Mouse (Mus musculus) embryo, embryonic 11.5 days (tissue): ENCODE results near the gene Cpn1.

ENCODE experiments used
- DNase-seq: peaks from one replicate; pipeline ENCODE4 v3.0.0-alpha.2; 2012; ENCODE audit warnings: low read depth, low spot score

The Cpn1 gene

DNA sequence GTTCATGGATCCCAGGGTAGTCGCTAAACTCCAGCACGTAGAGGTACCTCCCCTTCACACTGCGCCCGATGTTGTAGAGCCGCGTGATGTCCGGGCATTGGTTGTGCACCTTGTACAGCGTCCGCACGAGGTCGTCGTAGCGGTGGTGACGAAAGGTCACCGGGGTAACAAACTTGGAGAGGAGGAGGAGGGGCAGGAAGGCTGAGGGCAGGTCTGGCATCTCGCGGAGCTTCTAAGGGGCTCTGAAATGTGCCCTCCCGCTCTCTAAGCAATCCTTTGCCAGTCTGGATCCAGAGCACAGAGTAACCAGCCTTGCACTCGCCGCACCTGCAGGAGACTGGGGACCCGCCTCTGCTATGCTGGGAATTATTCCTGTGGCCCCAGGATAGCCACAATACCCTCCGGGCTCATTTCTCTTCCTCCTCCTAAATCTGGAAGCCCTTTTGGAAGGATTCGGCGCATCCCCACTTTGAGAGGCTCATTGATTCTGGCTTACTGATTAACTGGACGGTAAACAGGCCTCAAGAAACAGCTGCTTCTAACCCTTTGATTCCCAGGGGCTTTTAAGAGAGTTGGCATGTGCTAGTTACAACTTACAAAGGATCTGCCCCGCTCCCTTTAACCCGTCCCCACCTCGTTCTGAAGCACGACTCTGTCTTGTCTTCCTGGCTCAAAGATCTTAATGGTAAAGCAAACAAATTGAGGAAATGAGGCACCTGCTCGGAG, at the start of gene Cpn1:
Cpn1 (minus strand) TSS at position 488 of the 726 bp plus-strand sequence.
- DNase-seq: no peak

- DNase-seq: no peak
These were observed 47.0 kb upstream of the Cpn1 start for GRCm38 (mm10) chr19:44033396-44033795.

- no peak for DNase-seq
These were observed 45.8 kb upstream of the Cpn1 start for GRCm38 (mm10) chr19:44032046-44032744.

DNA sequence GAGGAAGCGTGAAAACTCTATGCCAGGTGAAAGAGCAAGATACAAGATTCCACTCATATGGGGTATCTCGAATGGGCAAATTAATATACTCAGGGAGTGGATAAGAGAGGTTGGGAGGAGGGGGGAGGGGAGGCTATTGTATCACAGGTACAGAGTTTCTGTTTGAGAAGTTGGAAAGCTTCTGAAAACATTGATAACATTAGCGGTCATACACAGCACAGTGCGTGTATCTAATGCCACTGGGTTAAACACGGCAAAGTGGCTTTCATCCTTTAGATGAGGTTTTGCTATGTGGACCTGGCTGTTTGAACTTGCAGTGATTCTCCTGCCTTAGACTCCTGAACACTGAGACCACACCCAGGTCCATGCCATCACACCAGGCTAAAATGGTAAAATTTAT, 43.7 kb upstream of the Cpn1 start:
- no peak for DNase-seq

DNA sequence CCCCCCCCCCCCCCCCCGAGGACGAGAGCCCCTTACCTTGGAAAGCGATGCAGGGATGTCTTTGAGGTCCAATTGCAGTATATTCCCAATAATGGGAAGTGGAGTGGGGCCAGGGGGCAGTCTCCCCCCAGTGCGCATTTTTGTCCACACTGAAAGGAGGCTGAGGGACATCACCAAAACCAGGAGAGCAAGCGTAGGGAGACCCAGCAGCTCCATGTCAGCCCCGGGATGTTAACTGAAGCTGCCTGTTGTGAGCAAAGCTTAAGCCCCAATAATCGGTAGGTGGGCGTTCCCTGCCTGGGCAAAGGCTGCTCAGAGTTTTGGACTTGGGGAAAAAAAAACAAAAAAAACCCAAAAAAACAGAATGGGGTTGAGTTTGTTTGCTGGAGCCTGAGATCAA, 42.6 kb upstream of the Cpn1 start, which contains the start of gene Cyp2c23:
Cyp2c23 (minus strand) TSS at position 237 of the 400 bp plus-strand sequence.
- no peak for DNase-seq

GRCm38 (mm10) chr19:44026956-44027530, 40.7 kb upstream of the Cpn1 start:
- DNase-seq: no peak

DNA sequence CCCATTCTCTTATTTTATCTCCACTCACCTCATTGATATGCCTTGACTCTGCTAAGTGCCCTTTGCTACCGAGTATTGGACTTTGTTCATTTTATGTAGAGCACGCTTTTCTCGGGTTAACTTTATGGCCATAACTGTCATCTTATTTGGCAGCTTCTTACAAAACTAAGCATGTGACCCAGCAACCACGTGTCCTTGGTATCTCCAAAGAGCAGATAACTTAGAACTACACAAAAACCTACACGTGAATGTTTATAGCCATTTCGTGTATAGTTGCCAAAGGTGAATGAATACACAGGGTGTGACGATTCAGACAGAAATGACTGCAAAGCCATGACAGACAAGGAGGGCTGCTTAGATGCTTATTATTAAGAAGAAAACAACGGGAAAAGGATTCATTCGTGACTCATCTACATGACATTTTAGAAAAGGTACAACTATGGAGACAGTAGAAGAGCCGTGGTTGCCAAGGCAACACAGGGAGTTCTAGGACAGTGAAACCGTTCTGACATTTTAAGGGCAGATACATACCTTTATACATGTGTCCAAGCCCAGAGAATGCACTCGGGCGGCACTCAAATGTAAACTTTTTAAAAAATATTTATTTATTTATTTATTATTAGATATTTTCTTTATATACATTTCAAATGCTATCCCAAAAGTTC, 38.7 kb upstream of the Cpn1 start:
- no peak for DNase-seq

- DNase-seq: no peak
These were observed 36.7 kb upstream of the Cpn1 start for GRCm38 (mm10) chr19:44023066-44023465.

DNA sequence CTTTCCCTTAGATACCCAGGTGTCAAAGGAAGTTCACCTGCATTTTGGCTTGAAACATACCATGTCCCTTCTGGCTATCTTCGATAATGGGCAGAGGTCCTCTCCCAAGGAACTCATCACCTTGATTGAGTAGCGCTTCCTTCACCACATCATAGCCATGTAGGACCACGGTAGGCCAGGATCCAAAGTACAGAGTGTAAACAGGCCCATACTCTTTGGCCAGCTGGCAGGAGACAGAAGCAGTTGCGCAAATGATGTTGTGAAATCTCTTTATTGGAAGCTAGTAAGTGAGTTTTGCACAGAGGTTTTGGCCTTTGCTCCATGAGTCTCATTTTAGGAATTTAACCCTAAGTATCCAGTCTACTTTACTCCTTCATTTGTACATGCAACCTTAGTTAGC, 35.1 kb upstream of the Cpn1 start:
- no peak for DNase-seq

DNA sequence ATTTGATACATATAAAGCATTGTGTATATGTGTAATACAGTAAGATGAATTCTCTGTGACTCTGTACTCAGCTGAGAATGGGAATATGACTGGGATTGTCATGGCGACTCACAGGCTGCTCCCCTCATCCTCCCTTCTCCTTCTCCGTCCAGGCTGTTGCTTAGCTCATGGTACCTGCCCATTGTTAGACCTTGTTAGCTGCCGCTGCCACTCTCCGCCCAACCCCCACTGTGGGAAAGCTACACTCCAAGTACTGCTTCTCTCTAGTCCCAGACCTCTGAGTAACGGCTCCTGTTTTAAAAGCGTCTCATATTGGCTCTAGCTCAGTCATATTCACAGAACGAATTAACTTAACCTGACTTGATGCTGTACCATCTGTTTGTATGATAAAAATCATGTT, 33.4 kb upstream of the Cpn1 start:
- no peak for DNase-seq

- DNase-seq: no peak
These were observed 27.5 kb upstream of the Cpn1 start for GRCm38 (mm10) chr19:44013862-44014261.

DNA sequence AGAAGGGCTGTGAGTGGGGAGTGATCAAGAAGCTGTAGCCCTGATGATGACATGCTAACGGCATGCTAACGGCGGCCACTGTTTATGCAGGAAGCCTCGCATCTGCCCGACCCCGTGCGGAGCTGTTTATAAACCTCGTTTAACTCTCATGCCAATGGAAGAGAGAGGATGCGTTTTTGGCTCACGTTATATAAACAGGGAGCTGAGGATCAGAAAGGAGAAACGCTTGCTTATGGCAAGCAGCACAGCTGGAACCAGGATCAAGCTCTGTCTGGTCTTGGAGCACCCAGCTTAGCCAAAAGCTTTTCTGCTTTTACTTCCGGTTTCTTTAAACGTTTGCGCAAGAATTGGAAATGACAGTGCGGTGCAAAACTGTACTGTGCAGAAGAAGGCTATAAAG, 22.4 kb upstream of the Cpn1 start:
- no peak for DNase-seq

GRCm38 (mm10) chr19:44007186-44007585, 20.8 kb upstream of the Cpn1 start:
- DNase-seq: no peak

DNA sequence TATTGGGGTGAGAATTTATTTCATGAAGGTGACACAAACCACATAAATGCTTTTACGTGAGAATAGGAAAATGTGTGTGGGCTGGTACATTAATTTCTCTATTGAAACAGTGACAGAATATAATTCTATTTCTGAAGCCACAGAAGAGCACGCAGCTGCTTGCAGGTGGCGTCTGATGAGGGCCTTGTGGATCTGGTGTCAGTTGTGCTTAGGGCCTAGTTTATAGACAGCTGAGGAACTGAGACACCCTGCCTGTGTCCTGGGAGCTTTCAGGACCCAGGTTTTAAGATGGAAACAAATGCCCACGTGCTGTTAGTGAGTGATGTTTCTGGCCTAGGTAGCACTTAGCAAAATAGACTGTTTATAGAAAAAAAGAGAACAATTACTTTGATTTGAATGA, 18.7 kb upstream of the Cpn1 start:
- no peak for DNase-seq

DNA sequence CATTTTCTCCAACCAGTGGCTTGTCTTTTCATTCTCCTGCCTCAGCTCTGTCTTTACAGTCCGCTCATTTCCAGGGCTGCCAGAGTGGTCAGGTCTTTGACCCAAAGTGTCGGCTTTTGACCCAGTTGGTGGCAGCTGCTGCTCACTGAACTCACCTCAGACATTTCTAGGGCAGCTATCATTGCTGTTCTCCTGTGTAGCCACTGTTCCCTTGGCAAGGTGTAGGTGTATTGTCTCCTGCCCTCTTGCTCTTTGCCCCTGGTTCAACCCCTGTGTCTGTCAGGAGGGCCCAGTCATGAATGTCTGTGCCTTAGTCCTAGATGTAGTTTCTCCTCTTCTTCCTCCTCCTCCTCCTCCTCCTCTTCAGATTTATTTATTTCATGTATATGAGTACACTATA, 17.9 kb upstream of the Cpn1 start:
- no peak for DNase-seq

- DNase-seq: no peak
These were observed 14.4 kb upstream of the Cpn1 start for GRCm38 (mm10) chr19:44000720-44001119.

- no peak for DNase-seq
These were observed 13.7 kb upstream of the Cpn1 start for GRCm38 (mm10) chr19:44000061-44000460.

GRCm38 (mm10) chr19:43998802-43999527, 12.6 kb upstream of the Cpn1 start:
- DNase-seq: no peak

DNA sequence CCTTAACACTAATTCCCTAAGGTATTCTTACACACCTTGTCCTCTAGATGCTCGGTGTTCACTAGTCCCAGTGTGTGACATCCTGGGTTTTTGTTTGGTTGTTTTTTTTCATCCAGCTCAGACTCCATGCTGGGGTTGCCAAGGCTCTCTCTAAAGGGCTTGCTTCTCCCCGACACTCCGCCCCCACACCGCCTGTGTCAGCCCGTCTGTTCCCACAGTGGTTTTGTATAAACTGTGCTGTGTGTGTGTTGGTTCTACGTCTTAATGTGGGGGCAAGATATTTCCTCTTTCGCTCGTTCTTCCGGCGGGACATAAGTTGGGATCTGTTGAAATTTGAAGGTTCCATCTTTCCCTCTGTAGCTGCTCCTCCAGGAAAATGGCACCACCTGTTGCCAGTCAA, 11.7 kb upstream of the Cpn1 start:
- no peak for DNase-seq

GRCm38 (mm10) chr19:43995427-43995826, 9.1 kb upstream of the Cpn1 start:
- DNase-seq: no peak

DNA sequence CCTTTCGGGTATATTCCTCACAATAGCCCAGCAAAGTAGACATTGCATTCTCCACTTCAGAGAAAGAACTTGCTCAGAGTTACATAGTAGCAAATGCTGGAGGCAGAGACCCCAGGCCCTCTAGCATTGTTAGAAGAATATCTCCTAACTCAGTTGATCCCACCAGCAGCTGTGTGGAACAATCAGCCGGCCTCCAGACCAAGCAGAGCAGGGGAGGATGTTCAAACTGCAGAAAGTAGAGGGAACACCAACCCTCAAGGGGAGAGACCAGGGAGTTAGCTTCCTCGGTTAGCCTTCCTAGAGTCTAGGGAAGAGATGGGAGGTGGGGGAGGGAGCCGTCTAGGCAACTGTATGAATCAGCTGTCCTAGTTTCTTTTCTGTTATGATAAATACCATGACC, 6.1 kb upstream of the Cpn1 start:
- DNase-seq: no peak

DNA sequence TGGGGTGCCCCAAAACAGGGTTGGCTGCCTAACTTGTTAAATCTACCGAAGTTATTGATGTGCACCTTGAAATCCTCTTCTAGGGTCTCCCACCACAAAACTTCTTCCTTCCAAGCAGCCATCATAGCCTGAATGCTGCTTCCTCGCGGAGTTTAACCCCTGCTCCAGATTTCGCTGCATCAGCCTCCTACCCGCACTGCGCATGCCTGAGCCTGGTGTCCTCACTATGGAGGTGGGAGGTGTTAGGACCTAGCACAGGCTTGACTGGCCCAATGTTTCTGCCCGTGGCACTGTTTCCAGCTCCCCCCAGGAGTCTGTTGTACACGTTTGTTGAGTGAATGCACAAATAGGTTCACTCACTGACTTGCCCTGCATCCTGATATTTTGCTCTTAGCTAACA, 4.0 kb upstream of the Cpn1 start:
- DNase-seq: no peak
